Mouse (Mus musculus) limb, embryonic 14.5 days (tissue): ENCODE measurements around the gene Ptcd1. TPM values are rescaled to one million over a fixed set of nuclear protein-coding genes. Genes with fewer than 3 reads are reported as not detected.

ENCODE experiments used
- ATAC-seq: fragments of 200-750 bp; cut with Nextera tagmentation; 2 replicates; pipeline ENCODE4 v1.8.0; 2017; ENCODE audit warnings: low read depth, moderate number of reproducible peaks, moderate TSS enrichment; ENCODE audit not compliant: low FRiP score
- DNase-seq: peaks from one replicate; pipeline ENCODE4 v3.0.0-alpha.2; 2015; ENCODE audit warnings: low spot score
- H3K27ac ChIP-seq: fragments of 300-500 bp; sonication (generic); replicated peaks from 2 replicates; pipeline ENCODE4 v1.5.1; 2014; ENCODE audit warnings: low read depth, mild to moderate bottlenecking, low read length, moderate library complexity, mixed read lengths
- H3K27me3 ChIP-seq: fragments of 300-500 bp; sonication (generic); 2 replicates; pipeline ENCODE4 v1.6.1; 2014; ENCODE audit warnings: low read length, mixed read lengths; ENCODE audit not compliant: control insufficient read depth, insufficient read depth
- H3K36me3 ChIP-seq: fragments of 300-500 bp; sonication (generic); 2 replicates; pipeline ENCODE4 v1.6.1; 2014; ENCODE audit warnings: mild to moderate bottlenecking, low read length, moderate library complexity, mixed read lengths; ENCODE audit not compliant: control insufficient read depth, insufficient read depth
- H3K4me1 ChIP-seq: fragments of 300-500 bp; sonication (generic); 2 replicates; pipeline ENCODE4 v1.6.1; 2014; ENCODE audit warnings: antibody characterized with exemption, low read length, mixed read lengths; ENCODE audit not compliant: control insufficient read depth, insufficient read depth
- H3K4me2 ChIP-seq: fragments of 300-500 bp; sonication (generic); replicated peaks from 2 replicates; pipeline ENCODE4 v1.6.1; 2014; ENCODE audit warnings: low read depth, mild to moderate bottlenecking, low read length, moderate library complexity; ENCODE audit not compliant: severe bottlenecking
- H3K4me3 ChIP-seq: fragments of 300-500 bp; sonication (generic); replicated peaks from 2 replicates; pipeline ENCODE4 v1.5.1; 2014; ENCODE audit warnings: low read length
- H3K9ac ChIP-seq: fragments of 300-500 bp; sonication (generic); 2 replicates; pipeline ENCODE4 v1.6.1; 2014; ENCODE audit warnings: mild to moderate bottlenecking, low read depth, low read length, moderate library complexity; ENCODE audit not compliant: severe bottlenecking
- H3K9me3 ChIP-seq: fragments of 300-500 bp; sonication (generic); 2 replicates; pipeline ENCODE4 v1.6.1; 2016; ENCODE audit warnings: low read length; ENCODE audit not compliant: control insufficient read depth
- POLR2A ChIP-seq: fragments of 200-500 bp; IDR thresholded peaks from 2 replicates; pipeline ENCODE4 v1.8.0; 2012; ENCODE audit warnings: inconsistent platforms, mild to moderate bottlenecking, moderate library complexity, borderline replicate concordance; ENCODE audit not compliant: insufficient read depth, insufficient read length; ENCODE audit errors: extremely low read depth
- WGBS: fragments of 180-500 bp; shearing (Covaris S2); extraction: QIAGEN DNeasy Blood & Tissue Kit; methylation state at CpG from one replicate; pipeline ENCODE4 v1.1.7; 2014; 5-methylcytosine and 5-hydroxymethylcytosine counted together
- polyA plus RNA-seq, 2 experiments: library from polyadenylated mRNA; depleted of rRNA in 1 of 2; stranded (reverse) in 1 of 2; unstranded in 1 of 2; fragments of >200 nt; fragmentation: Nextera tagmentation in 1 of 2; extraction: Ambion mirVana in 1 of 2; gene quantifications; 2 replicates each; pipeline versions ENCODE4 v1.2.1 to v1.2.3; 2012 to 2014

Gene Ptcd1
- polyA plus RNA-seq, 2 experiments, result 16.0 to 16.4 TPM

DNA sequence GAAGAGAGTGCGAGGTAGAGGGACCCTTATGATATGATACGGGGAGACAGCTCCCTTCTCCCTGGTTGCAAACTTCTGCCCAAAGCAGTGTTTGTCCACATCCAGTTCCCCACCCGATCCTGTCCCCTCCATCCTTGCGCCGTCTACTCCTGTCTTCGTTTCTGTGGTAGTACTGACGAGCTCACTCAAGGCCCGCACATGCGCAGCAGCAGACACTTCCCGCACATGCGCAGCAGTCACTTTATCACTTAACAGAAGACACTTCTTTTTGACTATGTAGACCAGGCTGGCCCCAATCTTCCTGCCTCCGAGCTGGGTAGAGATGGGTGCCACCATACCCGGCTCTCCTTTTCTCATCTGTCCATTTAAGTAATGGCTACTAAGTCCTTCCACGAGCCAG lies 5.5 kb downstream of the Ptcd1 start:
- DNase-seq, result no peak
- ATAC-seq, result no peak
- no peak overlapping the region for H3K4me3 ChIP-seq

DNA sequence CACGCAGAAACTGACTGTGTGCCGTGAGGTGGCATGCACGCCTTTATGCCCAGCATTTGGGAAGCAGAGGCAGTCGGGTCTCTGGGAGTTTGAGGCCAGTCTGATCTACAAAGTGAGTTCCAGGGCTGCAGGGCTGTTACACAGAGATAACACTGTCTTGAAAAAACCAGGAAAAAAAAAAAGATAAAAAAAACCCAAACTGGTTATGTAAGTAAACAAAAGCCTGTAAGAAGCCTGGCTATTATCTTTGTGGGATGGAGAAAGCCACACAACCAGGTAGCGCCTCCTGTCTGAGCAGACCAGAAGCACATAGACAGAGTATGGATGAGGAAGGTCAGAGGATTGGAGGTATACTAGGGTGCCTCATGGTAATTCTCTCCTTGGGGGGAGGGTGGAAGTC lies 14.2 kb downstream of the Ptcd1 start:
- H3K27ac ChIP-seq, result no peak overlapping the region
- H3K27me3 ChIP-seq, result no peaks in the 10 kb centered on the region
- H3K4me1 ChIP-seq, result no peaks in the 10 kb centered on the region
- H3K9ac ChIP-seq, result no peak overlapping the region
- H3K4me3 ChIP-seq, result no peak overlapping the region
- no peaks in the 10 kb centered on the region for H3K9me3 ChIP-seq
- peaks cover 86% of the 10 kb centered on the region for H3K36me3 ChIP-seq
- 92% methylated on average over 5 of the region's 5 CpGs for WGBS
- ATAC-seq (no peak), DNase-seq (no peak)
- no peak overlapping the region for H3K4me2 ChIP-seq
- no peak for TF ChIP-seq POLR2A

More for the DNA sequence above, 5.5 kb downstream of the Ptcd1 start:
- 92% methylated on average over 14 of the region's 14 CpGs for WGBS
- Histone ChIP-seq H3K27ac (no peak overlapping the region), H3K4me1 (peaks cover 6% of the 10 kb centered on the region), H3K27me3 (no peaks in the 10 kb centered on the region), H3K36me3 (peaks cover 73% of the 10 kb centered on the region), H3K9me3 (no peaks in the 10 kb centered on the region), H3K4me2 (no peak overlapping the region), H3K9ac (no peak overlapping the region)
- TF ChIP-seq POLR2A, result no peak

DNA sequence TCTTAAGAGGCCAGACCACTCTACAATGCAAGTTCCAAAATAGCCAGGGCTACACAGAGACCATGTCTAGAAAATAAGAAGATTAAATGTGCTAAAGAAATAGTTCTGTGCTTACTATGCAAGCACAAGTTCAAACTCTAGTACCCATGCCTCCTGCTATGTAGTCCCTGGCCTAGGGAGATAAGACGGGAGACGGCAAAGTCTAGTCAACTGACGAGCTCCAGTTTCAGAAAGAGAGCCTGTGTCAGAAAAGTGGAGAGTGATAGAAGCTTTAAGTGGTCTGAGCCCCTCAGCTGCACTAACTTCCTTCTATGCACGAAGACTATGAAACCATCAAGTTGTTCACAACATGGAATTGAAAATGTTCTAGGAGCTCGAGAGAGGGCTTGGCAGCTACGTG lies 17.6 kb downstream of the Ptcd1 start:
- ATAC-seq (no peak), DNase-seq (no peak)
- Histone ChIP-seq H3K36me3 (peaks cover 95% of the 10 kb centered on the region), H3K4me3 (no peak overlapping the region), H3K4me2 (no peak overlapping the region), H3K4me1 (no peaks in the 10 kb centered on the region), H3K9me3 (no peaks in the 10 kb centered on the region), H3K9ac (no peak overlapping the region), H3K27ac (no peak overlapping the region), H3K27me3 (no peaks in the 10 kb centered on the region)
- WGBS, result 91% methylated on average over 6 of the region's 6 CpGs
- TF ChIP-seq POLR2A, result no peak

DNA sequence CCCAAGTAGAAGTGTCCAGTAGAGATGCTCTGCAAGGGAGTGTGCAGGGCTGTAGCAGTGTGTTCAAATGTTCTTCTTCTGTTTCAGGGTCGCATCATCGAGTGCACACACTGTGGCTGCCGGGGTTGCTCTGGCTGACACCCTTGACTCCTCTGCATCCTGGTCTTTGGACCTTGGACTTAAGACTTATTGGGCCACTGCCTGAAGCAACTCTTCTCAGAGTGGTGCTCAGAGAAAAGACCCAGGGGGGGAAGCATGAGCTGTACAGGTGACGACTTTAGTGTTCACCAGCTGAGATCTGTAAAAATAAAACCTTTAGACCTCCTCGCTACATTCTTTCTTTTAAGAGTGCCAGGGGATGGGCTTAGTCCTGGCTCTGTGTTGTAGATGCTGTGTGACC lies 19.2 kb downstream of the Ptcd1 start:
- no peak overlapping the region for H3K4me2 ChIP-seq
- no peak for ATAC-seq
- TF ChIP-seq POLR2A, result no peak
- DNase-seq, result no peak
- H3K36me3 ChIP-seq, result peaks cover 98% of the 10 kb centered on the region
- 87% methylated on average over 5 of the region's 5 CpGs for WGBS
- no peak overlapping the region for H3K4me3 ChIP-seq
- H3K4me1 ChIP-seq, result no peaks in the 10 kb centered on the region
- H3K9ac ChIP-seq, result no peak overlapping the region
- H3K27ac ChIP-seq, result no peak overlapping the region
- H3K27me3 ChIP-seq, result no peaks in the 10 kb centered on the region
- no peaks in the 10 kb centered on the region for H3K9me3 ChIP-seq

DNA sequence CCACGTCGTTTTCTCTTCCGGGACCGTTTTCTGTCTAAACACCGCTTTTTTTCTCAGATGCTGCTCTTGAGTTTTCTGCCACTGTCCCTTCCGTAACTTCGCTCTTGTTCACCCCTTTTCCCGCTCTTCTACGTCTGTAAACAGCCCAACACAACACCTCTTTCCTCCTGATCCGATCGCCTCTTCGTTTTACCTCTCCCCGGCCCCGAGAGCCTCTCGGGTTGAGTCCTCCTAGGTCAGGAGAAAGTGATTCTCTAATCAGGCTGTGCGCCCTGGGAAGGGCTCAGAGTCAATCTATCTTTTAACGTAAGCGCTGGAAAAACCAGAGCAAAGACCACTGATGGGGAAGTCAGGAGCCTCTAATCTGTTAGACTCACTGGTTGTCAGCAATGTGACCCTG lies 26.3 kb downstream of the Ptcd1 start:
- TF ChIP-seq POLR2A, result no peak
- Histone ChIP-seq H3K36me3 (peaks cover 57% of the 10 kb centered on the region), H3K4me2 (peak overlapping the region; percentile 76), H3K4me3 (peak overlapping the region; percentile 84), H3K9ac (peak overlapping the region; percentile 82), H3K27me3 (no peaks in the 10 kb centered on the region), H3K9me3 (no peaks in the 10 kb centered on the region), H3K27ac (peak overlapping the region; percentile 77), H3K4me1 (peaks cover 10% of the 10 kb centered on the region)
- ATAC-seq, result no peak
- DNase-seq, result no peak
- WGBS, result 1% methylated on average over 18 of the region's 18 CpGs
